In the genomic region with DNA sequence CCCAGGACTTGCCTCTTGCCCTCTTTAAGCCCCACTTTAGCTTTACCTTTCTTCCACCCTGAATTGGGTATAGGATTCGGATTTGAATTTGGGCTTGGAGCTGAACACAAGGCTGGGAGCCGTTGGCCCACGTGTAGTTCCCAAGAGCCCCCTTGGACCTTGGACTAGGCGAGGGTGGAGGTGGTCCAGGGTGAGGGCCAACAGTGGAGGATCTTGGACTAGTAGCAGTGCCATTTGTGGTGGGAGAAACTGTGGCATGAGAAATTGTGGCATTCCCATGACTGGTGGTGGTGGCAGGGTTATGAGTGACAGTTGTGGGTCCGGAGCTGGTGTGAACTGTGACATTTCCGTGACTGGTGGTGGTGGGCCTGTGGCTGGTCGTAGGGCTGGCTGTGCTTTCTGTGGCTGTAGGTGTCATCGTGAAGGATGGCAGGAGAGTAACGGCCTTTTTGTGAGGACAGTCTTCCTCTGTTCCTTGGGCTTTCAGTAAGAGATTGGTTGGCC, we compare ENCODE assay signal across 2 mouse cellular contexts.
TF ChIP-seq lines count a peak whose summit lies in the region.

No protein-coding gene starts in this region.

TF ChIP-seq in CH12.LX, 34 proteins besides CTCF, POLR2A, EP300 and RAD21:
- no peak for TF ChIP-seq JUND (conservative IDR thresholded peaks at IDR 0.05; ENCODE audit: low read depth, low read length)
- no peak for TF ChIP-seq TBP (conservative IDR thresholded peaks at IDR 0.05; ENCODE audit: low read depth, low read length)
- TF ChIP-seq CHD1 (IDR thresholded peaks at IDR 0.05; ENCODE audit: low read depth, low read length) = 0 out of 2 replicates have a peak, but pooled peaks have one; percentile 55
- TF ChIP-seq E2F4 (IDR thresholded peaks at IDR 0.05; ENCODE audit: insufficient replicate concordance, low read depth, low read length) = no peak
- TF ChIP-seq JUN (IDR thresholded peaks at IDR 0.05; ENCODE audit: insufficient read depth, low read depth, low read length) = no peak
- TF ChIP-seq SMC3 (IDR thresholded peaks at IDR 0.05; ENCODE audit: low read depth, low read length) = no peak
- no peak for TF ChIP-seq MYC (IDR thresholded peaks at IDR 0.05; ENCODE audit: low read depth, low read length)
- TF ChIP-seq SIN3A (IDR thresholded peaks at IDR 0.05; ENCODE audit: low read length) = no peak
- 0 out of 2 replicates have a peak, but pooled peaks have one; percentile 25 for TF ChIP-seq NELFE (IDR thresholded peaks at IDR 0.05; ENCODE audit: low read depth, low read length)
- no peak for TF ChIP-seq IRF4 (IDR thresholded peaks at IDR 0.05; ENCODE audit: low read depth, low read length)
- no peak for TF ChIP-seq POLR2AphosphoS2 (IDR thresholded peaks at IDR 0.05; ENCODE audit: low read depth, low read length)

TF ChIP-seq in MEL, 35 proteins besides CTCF, POLR2A, EP300 and RAD21:
- no peak for TF ChIP-seq ZNF384 (IDR thresholded peaks at IDR 0.05; ENCODE audit: low read depth, low read length)
- TF ChIP-seq MXI1 (IDR thresholded peaks at IDR 0.05; ENCODE audit: low read depth, low read length) = no peak
- TF ChIP-seq MAFK (IDR thresholded peaks at IDR 0.05; ENCODE audit: borderline replicate concordance, low read depth, low read length) = no peak
- no peak for TF ChIP-seq TAL1 (IDR thresholded peaks at IDR 0.05; ENCODE audit: low read length)
- TF ChIP-seq MAZ (IDR thresholded peaks at IDR 0.05; ENCODE audit: low read depth, low read length) = no peak
- TF ChIP-seq JUND (IDR thresholded peaks at IDR 0.05; ENCODE audit: low read depth, low read length) = no peak
- TF ChIP-seq SIN3A (IDR thresholded peaks at IDR 0.05; ENCODE audit: low read length) = 0 out of 2 replicates have a peak, but pooled peaks have one; percentile 7
- no peak for TF ChIP-seq MYB (IDR thresholded peaks at IDR 0.05; ENCODE audit: low read depth, low read length)
- no peak for TF ChIP-seq ZKSCAN1 (IDR thresholded peaks at IDR 0.05; ENCODE audit: low read depth, low read length)
- TF ChIP-seq TBP (IDR thresholded peaks at IDR 0.05; ENCODE audit: low read depth, low read length) = 0 out of 2 replicates have a peak, but pooled peaks have one; percentile 21
- no peak for TF ChIP-seq CHD2 (IDR thresholded peaks at IDR 0.05; ENCODE audit: low read length)
- no peak for TF ChIP-seq SMC3 (IDR thresholded peaks at IDR 0.05; ENCODE audit: low read depth, low read length)
- TF ChIP-seq BHLHE40 (IDR thresholded peaks at IDR 0.05; ENCODE audit: borderline replicate concordance, low read depth, low read length) = no peak
- TF ChIP-seq MYC (IDR thresholded peaks at IDR 0.05; ENCODE audit: low read depth, low read length) = no peak
- TF ChIP-seq RCOR1 (IDR thresholded peaks at IDR 0.05; ENCODE audit: low read depth, low read length) = no peak
